Mouse (Mus musculus): ENCODE results near the gene Pde9a.

Pde9a gene

DNA sequence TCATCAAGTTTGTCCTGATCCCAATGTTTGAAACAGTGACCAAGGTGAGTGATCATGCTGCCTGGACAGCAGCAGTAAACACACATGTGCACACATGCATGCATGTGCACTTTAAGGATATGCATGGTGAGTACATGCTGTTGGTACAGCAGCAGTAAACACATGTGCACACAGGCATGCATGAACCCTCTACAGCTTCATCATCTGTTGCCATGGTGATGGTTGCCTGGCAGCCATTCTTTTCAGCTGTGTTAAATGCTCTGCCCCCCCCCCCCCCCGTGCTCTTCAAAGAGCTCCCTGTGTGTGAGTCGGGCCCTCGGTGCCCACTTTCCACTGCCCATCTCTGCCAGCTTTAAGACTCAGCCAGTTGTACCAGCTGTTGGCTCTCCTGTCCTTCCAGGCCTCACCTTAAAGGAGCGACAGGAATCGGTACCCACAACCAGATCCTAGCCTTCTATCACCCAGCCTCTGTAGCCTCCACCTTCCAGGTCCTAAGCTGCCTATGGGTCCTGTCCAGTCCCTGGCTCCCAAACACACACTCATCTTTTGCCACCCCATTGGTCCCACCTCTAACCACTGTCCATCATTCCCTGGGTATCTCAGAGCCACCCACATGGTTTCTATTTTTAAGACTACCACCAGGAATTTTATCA, 84.9 kb downstream of the Pde9a start:
- no peak for DNase-seq (ENCODE audit: low spot score)

DNA sequence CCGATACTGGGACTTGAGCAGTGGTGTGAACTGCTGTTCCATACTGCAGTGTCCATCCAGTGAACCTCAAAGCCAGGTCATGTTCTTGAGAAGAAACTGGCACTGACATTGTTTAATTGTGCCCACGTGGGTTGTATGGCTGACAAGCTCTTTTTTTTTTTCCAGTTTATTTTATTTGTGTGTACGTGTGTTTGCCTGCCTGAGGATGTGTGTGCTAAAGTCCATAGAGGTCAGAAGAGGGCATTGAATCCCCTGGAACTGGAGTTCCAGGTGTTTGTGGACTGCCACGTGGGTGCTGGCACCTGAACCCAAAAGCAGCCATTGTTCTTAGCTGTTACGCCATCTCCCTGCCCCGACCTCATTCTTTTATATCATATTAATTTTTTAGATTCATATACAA, 88.4 kb downstream of the Pde9a start:
- no peak for DNase-seq (ENCODE audit: low spot score)

DNA sequence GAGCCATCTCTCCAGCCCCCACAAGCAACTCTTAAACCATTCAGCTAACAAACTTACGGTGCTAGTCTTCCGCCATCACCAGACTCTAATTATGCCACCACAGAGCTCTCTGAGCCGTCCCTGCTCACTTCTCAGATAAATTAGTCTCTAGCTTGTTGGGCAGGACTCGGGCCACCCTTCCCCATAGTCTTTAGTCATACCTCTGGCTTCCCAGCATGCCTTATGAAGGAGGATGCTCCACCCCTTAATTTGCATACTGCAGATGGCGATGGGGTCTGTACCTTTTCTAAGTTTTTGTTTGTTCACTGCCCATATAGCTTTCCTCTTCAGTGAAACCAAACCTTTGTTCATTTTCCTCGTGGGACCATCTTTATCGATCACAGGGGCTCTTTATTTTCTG, 92.6 kb downstream of the Pde9a start:
- no peak for DNase-seq (ENCODE audit: low spot score)

DNA sequence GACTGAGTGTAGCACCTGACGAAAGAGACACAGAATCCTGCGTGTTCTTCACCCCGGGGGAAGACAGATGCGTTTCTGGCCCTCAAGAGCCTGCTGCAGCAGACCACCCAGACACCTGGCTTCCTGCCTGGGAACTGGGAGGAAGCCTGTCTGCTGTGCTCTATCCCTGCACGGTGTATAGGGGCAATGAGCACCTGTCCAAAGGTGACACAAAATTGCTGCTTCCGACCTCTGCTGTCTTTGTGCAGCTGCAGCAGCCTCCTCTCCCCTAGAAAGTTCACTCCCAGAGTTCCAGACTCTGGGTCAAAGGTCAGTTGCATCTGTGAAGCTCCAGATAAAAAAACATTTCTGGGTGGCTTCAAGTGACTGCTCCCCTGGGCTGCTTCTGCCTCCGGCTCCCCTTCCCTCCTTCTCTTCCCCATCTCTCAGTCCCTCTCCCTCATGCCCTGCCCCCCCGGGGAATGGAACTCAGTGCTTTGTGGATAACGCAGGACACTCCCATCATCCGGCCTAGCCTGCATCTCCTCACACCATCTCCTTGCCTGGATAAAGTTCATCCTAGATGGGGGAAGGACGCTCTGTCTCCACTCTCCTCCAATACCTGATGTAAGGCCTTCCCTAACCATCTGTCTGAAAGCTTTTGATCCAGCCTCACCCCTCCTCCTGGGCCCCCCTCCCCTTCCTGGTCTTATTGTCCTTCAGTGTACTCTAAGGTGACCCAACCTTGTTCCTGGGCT, 93.3 kb downstream of the Pde9a start:
- DNase-seq (ENCODE audit: low spot score): no peak

DNA sequence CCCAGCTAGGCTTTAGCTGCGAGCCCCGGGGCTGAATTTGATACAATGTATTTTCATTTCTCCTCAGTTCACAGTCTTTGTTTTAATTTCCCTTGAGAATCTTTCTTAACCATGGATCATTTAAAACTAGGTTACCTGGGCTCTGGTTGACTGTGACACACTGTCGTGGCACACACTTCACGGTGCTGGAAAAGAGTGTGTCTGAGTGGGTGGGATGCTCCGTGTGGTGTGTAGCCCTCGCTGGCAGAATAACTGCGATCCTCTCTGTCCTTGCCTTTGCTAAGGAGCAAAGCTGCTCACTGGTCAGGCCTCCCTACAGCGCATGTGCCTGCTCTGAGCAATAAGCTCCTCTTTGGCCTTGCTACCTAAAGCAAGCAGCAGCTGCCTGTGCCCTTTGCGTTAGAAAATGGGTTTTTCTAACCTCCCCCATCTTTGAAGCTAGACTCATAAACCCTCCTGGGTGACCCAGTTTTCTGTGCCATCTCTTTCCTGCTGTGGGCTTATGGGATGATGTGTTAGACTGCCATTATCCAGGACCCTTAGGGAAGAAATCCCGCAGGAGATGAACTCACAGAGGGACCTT, 100.7 kb downstream of the Pde9a start:
- DNase-seq (ENCODE audit: low spot score): no peak

DNA sequence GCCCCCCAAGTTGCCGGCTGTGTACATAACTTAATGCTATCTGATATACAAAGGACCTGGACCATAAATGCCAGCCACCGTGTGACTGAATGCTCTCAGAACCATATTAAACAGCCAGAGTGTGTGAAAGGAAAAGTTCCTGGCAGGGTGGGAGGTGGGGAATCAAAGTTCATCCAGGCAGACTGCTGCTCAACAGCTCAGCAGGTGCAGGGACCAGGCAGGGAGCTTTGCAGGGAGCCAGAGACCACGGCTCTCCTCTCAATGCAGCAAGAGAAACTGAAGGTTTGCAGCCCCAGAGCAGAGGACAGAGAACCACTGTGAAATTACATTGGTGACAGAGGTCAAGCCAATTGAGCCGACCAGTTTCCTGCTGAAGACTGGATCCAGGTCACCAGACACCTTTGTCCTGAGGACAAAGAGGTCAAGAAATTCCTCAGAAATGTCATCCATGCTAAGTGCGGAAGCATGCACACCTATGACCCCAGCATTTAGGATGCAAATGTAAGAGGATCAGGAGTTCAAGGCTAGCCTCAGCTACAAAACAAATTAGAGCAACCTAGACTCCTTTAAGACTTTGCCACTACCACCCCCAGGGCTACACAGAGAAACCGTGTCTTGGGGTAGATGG, 101.5 kb downstream of the Pde9a start:
- DNase-seq (ENCODE audit: low spot score): no peak

DNA sequence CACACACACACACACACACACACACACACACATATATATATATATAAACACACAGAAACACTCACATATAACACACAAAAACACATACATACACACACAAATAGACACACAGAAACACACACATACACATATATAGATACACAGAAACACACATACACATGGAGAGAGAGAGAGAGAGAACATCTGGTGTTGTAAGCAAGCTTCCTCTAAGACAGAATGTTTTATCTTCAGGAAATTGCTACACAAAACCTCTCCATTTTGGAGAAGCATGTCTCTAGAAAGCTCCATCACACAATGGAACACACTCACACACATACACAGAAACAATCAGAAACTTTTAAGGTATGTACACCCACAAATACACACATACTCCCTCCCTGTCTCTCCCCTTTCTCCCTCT, 105.3 kb downstream of the Pde9a start:
- DNase-seq (ENCODE audit: low spot score): no peak

DNA sequence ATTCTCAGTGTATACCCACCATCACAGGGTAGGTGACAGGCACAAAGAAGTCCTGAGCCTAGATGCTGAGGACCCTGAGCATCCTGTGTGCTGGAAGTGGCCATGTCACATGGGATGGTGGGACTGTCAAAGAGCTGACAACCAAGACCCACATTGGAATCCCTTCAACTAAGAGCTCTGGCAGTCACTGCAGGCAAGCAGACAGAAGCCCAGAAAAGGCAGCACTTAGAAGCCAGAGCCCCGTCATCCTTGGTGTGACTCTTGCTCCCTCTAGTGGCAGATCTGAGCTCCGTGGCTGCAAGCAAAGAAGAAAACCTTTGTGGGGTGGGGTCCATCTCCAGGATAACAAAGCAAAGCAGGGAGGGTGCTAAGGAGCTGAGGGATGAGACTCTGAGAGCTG, 106.4 kb downstream of the Pde9a start:
- DNase-seq (ENCODE audit: low spot score): peak; percentile 32

DNA sequence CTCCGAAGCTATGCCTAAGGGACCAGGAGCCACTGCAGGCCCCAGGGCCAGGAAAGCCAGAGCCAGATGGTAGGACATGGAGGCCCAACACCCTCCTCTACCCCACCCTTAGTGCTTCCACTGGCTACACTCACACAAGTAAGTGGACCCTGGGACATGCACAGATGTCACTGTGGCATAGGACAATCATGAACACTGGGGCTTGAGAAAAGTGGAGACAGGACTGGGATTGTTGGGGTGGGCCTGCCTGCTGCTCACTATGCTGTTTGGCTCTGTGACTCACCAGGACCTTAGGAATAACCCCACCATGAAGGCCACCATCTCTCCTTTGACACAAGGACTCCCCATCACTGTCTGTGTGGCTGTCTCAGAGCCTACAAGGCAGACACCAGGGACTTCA, 109.0 kb downstream of the Pde9a start:
- DNase-seq (ENCODE audit: low spot score): no peak

DNA sequence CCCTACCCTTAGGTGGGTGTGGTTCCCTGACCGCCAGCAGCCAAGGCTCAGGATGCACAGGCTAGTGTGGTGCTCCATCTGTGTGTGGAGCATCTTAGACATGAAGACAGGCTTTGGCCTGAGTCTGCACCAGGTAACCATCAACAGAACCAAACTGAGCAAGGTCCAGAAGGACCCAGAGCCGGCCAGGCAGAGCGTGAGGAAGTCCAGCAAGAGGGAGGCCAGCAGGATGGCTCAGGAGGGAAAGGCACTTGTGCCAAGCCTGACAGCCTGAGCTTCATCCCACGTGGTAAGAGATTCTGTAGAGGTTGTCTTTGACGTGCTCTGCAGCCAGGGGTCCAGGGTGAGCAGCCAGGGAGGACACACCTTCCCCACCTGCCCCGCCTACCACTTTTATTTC, 111.7 kb downstream of the Pde9a start:
- DNase-seq (ENCODE audit: low spot score): no peak

DNA sequence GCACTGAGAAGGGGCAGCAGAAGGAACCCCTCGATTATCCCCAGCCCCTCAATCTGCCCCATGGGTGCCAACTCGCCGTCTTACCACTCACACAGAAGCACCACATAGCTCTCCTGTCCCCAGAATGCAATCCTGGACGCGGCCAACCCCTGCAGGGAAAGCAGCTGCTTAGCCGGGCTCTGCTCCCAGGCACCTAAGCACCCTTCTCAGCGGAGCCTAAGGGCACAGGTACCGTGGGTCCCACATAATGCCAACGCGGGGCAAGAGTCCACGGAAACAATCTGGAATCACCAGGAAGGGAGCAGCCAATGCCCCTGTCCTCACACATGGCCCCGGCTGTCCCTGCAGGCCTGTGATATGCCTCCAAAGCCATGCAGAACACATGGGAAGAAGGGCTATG, 113.7 kb downstream of the Pde9a start:
- no peak for DNase-seq (ENCODE audit: low spot score)

DNA sequence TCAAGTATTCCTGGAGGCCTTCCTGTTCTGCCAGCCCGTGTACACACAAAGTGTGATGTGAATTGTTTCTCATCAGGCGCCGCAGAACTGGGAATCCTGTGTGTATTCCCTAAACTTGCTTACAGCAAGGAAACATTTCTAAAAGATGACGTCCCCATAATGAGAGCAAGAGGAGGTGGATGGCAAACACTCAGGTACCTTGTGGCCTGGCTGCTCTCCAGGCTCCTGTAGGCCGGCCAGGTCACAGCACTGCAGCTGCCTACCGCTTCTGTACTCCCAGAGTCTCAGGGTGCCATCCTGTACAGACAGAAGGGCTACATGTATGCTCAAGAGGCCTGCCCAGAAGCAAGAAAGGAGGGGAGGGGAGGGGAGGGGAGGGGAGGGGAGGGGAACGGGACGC, 114.4 kb downstream of the Pde9a start:
- DNase-seq (ENCODE audit: low spot score): no peak

DNA sequence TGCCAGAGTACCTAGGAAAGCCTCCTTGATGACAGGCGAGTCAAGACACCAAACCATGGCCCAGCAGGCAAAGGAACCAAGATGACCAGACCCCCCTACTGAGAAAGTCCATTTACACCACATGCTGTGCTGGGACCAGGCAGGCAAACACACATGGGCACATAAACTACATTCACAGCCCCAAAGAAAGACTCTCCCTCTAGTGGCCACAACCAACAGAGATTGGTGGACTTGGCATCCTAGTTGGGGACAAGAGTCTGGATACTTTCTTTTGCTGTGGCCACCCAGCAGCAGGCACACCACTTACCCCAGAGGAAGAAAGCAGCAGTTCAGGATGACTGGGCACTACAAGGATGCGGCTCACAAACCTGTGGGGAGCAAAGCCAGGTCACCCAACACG, 114.9 kb downstream of the Pde9a start:
- DNase-seq (ENCODE audit: low spot score): no peak

DNA sequence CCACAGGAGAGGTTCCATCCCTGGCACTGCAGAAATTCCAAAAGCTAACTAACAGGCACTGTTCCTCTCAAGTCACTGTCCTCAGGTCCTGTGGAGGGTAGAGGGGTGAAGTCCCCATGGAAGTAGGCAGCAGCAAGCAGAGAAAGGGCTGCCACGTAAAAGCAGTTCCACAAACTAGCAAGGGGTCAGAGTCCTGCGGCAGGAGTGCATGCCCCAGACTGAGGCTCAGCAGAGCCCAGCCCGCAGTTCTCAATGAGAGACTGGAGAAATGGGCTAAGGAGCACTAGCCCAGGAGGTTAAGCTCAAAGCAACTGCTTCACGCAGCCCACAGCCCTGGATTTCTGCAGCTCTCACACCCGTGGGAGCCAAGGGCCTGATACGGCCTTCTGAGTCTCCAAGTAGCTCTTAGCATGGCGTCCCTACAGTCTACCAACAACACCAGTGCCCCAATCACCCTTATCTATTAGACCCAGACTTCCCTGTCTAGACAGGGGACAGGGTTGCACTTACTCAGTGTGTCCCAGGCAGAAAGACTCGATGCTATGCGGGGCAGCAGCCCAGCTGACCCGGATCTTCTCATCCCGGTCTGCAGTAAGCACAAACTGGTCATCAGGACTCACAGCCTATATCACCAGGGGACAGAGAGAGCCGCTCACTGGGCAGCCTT, 116.4 kb downstream of the Pde9a start:
- DNase-seq (ENCODE audit: low spot score): no peak

DNA sequence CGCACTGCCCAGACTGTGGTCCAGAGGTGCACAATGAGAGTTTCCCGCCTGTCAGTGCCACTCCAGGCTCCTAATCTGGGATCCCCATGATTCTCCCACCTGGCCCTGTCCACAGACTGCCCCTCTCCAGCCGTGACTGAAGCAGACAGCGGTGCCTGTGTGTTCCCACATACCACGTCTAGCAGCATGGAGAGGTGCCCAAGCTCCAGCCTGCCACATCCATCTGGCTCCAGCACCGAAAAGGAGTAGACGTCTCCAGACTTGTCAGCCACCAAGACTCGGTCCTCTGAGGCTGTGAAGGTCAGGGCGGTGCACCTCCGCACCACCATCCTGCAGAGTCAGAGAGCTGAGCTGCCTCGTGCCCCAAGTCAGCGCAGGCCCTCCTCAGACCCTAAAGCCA, 117.3 kb downstream of the Pde9a start:
- DNase-seq (ENCODE audit: low spot score): no peak

DNA sequence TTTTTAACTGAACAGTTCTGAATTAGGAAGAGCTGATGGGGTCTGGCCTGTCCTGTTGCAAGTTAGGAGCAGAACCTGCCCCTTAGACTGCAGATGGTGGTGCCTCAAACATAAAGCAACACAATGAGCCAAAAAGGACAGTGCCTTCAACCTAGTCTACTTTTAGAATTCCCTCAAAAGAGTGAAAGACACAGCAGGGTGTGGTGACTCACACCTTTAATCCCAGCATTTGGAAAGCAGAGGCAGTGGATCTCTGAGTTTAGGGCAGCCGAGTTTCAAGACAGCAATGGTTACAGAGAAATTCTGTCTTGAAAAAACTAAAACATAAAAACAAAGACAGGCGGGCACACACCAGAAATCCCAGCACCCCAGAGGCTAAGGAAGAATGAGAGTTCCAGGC, 117.9 kb downstream of the Pde9a start:
- DNase-seq (ENCODE audit: low spot score): no peak

DNA sequence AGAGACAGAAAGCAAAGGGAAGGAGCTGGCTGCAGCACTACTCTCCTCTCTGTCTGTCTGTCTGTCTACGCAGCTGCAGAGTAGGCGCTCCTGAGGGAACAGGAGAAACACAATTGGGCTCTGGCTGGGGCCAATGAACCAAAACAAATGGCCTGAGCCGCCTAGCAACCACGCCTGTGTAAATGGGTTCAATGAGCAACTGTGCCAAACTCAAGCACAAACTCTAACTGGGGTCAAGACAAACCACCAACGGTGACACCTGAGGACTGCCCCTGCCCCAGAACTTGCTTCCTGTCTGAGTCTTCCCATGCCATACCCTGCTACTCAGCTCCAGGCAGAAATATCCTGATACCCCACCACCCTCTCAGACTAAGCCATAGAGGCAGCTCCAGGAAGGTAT, 119.0 kb downstream of the Pde9a start:
- no peak for DNase-seq (ENCODE audit: low spot score)

DNA sequence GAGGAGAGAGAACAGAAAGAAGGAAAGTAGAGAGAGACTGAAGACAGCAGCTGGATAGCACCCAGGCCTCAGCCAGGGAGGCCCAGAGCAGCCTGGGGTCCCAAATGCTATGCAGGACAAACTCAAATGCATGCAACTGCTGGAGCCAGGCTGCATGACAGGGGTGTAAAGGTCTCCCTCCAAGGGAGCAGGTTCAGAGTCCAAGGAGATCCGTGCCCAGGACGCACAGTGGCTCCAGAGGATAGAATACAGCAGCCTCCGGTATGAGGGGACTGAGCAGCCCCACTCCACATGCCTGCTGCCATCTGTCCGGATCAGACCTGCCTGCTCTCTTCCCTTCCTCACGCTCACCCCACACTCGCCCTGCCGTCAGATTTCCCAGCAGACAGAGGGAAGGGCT, 120.3 kb downstream of the Pde9a start:
- no peak for DNase-seq (ENCODE audit: low spot score)

DNA sequence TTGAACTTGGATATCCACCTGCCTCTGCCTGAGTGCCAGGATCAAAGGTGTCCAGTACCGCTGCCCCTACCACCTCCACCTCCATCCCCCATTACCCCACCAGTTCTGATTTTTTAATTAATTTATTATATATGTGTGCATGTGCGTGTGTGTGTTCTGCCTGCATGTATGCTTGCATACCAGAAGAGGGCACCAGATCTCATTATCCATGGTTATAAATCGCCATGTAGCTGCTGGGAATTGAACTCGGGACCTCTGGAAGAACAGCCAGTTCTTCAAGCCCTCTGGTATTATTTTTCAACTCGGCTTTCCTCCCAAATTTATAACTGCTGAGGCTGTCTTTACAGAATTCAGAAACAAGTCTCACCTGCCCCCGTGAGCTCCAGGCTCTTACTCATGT, 124.9 kb downstream of the Pde9a start:
- no peak for DNase-seq (ENCODE audit: low spot score)

DNA sequence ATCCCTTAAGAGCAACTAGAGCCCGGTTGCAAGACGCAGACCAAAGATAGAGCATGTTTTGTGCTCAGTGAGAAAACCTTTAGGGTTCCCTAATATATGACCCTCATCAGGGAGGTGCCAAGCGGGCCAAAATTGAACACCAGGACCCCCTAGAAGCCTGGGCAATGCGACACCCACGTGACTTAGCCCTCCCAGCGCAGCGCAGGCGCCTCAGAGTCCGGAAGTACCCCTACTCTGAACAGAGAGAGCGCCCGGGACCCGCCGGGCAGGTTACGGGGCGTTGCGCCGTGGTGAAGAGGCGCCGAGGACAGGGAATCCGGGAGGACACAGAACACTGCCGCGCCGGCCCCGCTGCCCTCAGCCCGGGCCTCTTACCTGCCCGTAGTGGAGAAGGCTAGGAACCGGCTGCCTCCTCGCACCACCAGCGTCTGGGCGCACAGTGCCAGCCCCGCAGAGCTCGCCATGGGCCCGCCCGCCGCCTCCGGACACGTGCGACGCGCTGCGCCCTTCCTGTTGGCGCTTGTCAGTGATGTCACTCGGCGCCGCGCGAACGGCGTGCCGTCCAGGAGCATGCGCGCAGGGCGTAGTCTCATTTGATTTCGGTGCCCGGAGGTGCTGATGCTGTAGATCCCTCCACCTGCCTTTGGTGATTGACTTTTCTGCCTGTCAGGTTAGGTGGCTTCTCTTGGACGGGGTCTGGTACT, 125.9 kb downstream of the Pde9a start:
- DNase-seq (ENCODE audit: low spot score): peak; percentile 72

DNA sequence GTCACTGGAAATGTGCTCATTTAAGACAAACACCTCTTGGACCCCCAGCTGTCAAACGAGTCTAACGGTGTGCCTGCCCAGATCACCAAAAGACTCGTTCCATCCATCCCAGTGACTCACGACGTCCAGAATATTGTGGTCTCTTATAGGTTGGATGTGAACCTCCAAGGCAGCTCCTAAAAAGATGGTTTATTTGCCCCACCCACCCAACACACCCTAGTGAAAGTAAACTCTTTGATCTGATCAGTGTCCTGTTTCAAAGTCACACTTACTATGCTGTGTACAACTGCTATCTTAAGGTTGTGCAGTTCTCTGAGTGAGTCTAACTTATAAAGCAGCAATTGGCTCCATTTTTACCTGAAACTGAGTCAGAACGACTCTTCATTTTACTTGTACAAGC, 126.6 kb downstream of the Pde9a start:
- no peak for DNase-seq (ENCODE audit: low spot score)

DNA sequence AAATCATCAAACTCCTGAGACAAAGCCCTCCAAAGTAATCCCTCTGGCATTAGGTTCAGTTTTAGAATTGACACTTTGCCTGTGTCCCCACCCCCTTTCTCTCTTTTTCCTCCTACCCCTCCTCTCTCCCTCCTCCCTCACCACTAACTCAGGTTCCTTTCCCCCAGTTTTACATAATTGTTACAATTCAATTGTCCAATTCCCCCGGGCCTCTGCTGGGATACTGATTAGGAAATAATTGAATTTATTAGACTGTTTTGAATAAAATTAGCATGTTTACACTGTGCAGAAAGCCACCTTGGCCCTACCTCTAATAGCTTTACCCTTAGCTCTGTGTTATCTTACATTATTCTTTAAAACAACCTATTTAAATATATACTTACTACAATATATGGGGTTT, 128.7 kb downstream of the Pde9a start:
- DNase-seq (ENCODE audit: low spot score): no peak
